Mouse (Mus musculus): Measurements from ENCODE around the gene Sept11.

Gene Sept11

GRCm38 (mm10) chr5:93092857-93093622, at the start of gene Sept11:
TSS of gene Sept11 (plus strand) at chr5:93093437.
- peak; percentile 92 for DNase-seq (ENCODE audit: low spot score)

GRCm38 (mm10) chr5:93043688-93044583, 49.3 kb upstream of the Sept11 start:
- no peak for DNase-seq (ENCODE audit: low spot score)

GRCm38 (mm10) chr5:93044584-93045370, 48.5 kb upstream of the Sept11 start, which contains the start of gene Sowahb:
TSS of gene Sowahb (minus strand) at chr5:93045022.
- peak; percentile 60 for DNase-seq (ENCODE audit: low spot score)

GRCm38 (mm10) chr5:93045371-93045714, 47.9 kb upstream of the Sept11 start:
- no peak for DNase-seq (ENCODE audit: low spot score)

DNA sequence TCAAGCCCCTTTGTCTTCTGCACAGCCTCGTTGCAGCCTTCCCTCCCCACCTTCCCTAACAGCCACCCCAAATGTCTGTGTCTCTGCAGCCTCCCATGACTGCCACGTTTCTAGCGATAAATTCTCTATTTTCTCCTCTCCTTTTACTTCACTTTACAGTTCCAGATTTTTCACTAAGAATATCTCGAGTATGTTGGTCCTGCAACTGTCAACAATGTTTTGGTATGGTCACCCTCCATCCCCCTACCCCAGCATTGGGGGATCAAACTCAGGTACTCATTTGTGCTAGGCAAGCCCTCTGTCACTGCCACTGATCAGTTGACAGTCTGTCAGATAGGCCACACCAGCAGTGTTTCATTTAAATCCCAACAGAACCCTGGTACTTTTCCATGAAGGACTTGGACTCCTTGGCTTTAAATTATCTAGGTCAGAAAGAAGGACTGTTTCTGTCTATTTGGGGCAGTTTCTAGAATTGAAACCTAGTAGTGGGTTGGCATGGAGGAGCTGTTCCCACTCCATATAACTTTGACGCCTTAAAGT, 46.9 kb upstream of the Sept11 start:
- DNase-seq (ENCODE audit: low spot score) = no peak

GRCm38 (mm10) chr5:93048481-93049240, 44.6 kb upstream of the Sept11 start:
- no peak for DNase-seq (ENCODE audit: low spot score)

GRCm38 (mm10) chr5:93049971-93050370, 43.3 kb upstream of the Sept11 start:
- no peak for DNase-seq (ENCODE audit: low spot score)

DNA sequence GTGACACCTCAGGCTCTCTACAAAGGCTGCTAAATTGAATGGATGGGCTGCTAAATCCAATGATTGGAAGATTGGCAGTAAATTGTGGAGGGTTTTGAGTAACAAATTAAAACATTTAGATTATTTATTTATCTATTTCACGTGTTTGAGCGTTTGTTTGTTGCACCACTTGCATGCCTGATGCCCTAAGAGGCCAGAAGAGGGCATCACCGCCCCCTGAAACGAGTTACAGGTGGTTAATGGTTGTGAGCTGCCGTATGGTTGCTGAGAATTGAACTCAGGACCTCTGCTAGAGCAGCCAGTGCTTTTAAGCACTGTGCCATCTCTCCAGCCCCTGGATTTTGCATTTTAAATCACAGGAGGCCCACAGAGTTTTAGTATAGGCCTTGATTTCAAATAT, 42.2 kb upstream of the Sept11 start:
- DNase-seq (ENCODE audit: low spot score) = no peak

DNA sequence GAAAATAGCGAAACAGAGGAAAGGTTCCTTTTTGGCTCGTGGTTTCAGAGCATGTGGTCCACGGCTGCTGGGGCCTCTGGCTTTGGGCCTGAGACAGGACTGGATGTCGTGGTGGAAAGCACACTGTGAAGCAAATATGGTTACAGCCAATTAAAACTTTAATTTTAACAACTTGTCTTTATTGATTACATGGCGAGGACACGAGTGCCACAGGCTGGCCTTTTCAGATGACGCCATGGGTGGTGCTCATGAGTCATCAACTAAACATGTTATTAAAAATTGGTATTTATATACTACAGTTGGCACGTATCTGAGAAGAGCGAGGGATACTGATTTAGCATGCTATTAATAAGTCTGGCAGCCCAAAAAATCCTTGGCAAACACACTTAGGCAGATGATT, 41.3 kb upstream of the Sept11 start:
- DNase-seq (ENCODE audit: low spot score) = no peak

DNA sequence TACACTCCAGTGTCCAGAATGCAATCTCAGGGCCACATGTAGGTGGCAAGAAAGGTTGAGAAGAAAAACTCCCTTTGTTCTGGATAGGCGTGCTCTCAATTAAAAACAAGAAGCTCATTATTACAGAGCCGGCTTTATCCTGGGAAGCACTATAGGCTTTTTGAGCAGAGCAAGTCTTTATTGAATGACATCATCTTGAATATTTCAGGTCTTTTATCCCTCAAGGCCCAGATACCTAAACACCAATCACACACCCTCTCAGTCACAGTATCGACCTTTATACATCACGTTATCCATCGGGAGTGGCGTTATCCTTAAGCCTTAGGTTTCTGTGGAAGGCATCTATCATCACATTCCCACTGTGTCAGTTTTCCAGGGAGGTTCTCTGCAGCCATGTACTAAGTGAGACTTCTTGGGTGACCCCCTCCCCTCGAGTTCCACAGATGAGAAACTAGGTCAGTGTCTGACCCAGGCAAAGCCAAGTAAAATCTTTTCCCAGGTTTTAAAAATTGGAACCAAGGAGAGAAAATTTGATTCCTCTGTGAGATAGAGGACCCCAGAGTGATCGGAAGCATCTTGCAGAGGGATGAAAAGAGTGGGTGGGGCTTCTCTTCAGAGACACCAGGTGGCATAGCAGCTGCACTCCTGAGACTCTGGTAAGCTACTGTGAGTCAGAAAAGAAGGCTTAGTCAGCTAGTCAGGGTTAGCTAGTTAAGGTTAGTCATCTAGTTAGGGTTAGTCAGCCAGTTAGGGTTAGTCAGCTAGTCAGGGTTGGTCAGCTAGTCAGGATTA, 39.4 kb upstream of the Sept11 start:
- no peak for DNase-seq (ENCODE audit: low spot score)

- no peak for DNase-seq (ENCODE audit: low spot score)
These were observed 32.4 kb upstream of the Sept11 start for GRCm38 (mm10) chr5:93060865-93061264.

GRCm38 (mm10) chr5:93077661-93078323, 15.4 kb upstream of the Sept11 start:
- no peak for DNase-seq (ENCODE audit: low spot score)

GRCm38 (mm10) chr5:93079596-93079995, 13.6 kb upstream of the Sept11 start:
- DNase-seq (ENCODE audit: low spot score) = no peak

DNA sequence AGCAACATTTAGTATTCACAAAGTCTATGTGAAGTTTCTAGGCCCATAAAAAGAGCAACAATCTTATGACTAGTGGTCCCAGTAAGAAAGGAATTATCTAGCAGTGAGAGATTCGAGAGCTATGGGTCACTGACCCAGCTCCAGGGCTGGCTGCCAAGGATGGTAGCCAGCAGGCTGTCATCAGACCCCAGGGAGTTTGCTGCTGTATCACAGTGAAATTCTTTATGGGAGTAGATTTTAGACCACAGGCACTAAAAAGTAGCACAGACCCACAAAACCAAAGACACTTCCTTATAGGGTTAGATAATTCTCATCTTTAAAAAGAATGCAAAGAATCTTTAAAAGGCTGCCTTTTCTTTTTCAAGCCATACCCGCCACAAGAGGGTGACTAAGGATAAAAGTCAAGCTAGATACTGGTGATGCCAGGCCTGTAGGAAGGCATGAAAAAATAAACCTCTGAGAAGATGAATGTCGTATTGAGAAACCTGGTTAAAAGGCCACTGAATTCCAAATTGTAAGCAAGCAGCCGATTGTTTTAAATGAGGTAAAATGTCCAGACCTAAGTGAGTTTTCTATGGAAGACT, 8.1 kb upstream of the Sept11 start:
- no peak for DNase-seq (ENCODE audit: low spot score)

DNA sequence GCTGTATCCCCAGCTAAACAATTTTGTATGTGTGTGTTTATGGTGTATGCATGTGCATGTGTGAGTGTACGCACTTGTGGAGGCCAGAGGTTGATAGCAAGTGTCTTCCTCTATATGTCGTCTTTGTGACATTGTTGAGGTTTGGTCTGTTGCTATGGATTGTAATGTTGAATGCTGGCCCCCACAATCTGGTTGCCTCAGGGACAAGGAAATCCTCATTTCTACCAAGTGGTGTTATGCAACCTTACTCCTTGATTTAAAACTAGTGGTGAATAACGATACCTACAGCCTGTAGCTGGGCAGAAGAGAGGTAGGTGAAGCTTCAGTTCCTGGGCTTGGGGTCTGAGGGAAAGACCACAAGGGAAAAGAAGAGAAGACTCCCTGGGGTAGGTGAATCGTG, 7.3 kb upstream of the Sept11 start:
- DNase-seq (ENCODE audit: low spot score) = no peak

DNA sequence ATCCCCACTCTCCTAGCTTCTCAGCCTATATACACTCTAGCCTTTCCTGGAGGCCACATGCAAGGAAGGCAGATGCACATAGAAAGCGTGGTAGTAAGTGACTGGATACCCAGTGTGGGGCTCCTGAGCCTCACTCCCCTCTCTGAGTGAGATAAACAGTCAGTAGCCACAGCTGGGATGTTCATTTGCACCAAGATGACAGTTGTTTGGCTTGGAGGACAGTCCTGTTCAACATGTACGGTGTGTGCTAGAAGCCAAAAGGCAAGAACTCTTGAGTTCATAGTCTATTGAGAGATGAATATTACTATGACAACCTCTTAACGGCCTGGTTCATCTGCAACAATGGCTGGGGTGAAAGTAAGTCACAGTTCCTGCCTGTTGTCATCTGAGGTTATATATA, 2.0 kb upstream of the Sept11 start:
- no peak for DNase-seq (ENCODE audit: low spot score)

DNA sequence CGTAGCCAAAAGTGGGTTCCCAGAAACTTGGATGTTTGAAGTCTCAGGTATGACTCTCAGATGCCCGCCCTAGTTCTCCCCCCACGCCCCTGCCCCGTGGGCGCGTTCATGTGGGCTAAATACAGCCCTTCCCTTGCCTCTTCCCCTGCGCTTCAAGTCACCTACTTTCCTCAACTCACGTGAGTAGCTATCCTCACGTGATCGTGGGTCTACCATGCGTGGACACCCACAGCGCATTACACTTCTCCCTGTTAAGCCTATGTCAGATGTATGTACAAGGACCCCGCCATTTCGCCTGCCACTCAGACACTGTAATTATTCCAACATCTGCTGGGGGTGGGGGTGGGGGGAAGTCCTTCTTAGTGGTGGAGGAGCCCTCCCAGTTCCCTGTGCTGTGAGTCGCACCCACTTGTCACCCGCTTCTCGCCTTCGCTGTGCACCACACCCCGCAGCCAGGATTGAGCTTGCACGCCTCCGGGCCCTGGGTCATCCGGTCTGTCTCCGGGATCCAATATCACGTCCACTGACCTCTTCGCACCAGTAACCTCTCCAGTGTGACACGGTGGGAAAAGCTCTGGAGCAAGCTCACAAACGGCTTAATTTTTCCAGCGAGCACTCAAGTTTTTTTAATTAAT, 973 bp upstream of the Sept11 start:
- peak; percentile 46 for DNase-seq (ENCODE audit: low spot score)

DNA sequence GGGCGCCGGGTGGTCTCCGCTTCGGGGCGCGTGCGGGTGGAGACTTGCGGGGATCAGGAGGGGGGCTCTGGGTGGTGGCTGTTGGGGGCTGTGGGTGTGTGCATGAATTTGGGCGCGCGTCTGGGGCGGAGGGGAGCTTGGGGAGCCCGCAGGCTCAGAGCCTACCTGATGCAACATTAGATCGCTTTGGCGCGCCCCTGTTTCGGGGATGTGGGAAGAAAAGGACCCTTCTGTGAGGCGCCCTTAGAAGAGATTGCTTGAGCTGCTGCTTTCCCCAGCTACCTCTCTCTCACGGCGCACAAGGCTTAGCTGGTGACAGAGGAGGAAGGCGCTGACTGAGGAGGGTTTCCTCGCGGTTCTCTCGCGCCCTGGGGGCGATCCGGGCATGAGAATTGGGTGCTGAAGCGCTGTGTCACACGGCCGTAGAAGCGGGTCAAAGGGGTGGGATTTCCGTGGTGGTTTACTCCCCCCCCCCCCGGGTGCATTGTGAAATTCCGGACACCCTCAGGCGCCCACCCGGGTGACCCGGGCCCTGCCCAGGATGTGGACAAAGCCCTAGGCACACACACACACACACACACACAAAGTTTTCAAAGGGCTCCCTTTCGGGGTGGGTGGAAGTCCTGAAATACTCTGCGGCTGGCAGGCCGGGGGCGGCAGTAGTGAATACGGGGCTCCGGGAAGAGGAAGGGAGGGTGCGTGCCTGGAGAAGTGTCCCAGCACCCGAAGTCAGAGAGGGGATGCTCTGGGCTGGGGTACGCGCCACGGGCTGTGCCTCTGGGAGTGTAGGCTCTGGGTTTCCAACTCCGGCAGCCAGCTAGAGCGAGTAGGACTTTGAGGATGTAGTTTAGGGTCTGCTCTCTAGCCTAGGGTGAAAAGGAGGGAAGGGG, 646 bp downstream of the Sept11 start:
- peak; percentile 70 for DNase-seq (ENCODE audit: low spot score)
